Mouse (Mus musculus): ENCODE results near the gene Hspa1l.
"Not testable (repeated sequence)": the region's sequence is repeated elsewhere in the genome, so short reads cannot be mapped to it uniquely, and the experiment has no call there.

Hspa1l gene

DNA sequence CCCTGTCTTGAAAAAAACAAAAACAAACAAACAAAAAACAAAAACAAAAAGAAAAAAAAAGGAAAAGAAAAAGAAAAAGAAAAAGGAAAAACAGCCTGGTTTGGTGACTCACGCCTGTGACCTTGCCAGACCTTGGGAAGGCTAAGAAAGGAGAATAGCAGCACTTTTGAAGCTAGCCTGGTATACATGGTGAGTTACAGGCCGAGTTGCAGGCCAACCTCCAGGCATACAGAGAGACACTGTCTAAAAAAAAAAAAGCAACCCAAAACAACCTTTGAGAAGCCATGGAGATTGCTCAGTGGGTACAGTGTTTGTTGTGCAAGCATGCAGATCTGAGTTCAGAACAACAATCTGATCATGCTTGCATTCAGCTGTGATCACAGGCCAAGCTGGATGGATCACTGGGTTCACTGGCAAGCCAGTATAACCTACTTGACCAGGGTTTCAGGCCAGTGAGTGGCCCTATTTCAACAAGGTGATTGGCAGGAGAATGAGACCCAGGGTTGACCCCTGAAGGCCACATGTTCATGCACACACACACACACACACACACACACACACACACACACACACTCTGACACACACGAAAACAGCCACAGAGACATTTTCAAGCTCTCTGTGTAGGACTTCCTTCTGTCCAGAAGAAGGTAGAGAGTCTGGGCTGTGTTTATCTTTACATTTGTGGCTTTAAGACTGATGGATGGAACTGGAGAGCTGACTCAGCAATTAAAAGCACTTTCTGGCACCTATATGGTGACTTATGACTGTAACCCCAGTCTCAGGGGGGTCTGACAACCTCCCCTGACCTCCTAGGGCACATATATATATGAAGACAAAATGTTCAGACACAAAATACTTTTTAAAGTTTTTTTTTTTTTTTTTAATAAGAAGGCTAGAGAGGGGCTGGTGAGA is 3.3 kb downstream of the Hspa1l start:
- ATAC-seq (ENCODE audit: low TSS enrichment) = no peak

DNA sequence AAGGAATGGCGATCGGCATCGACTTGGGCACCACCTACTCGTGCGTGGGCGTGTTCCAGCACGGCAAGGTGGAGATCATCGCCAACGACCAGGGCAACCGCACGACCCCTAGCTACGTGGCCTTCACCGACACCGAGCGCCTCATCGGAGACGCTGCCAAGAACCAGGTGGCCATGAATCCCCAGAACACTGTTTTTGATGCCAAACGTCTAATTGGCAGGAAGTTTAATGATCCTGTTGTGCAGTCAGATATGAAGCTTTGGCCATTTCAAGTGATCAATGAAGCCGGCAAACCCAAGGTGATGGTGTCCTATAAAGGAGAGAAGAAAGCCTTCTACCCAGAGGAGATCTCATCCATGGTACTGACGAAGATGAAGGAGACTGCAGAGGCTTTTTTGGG is 4.5 kb downstream of the Hspa1l start:
- ATAC-seq (ENCODE audit: low TSS enrichment) = no peak

GRCm38 (mm10) chr17:34978239-34978638 is 5.7 kb downstream of the Hspa1l start:
- ATAC-seq (ENCODE audit: low TSS enrichment) = no peak

- no peak for ATAC-seq (ENCODE audit: low TSS enrichment)
Measured at GRCm38 (mm10) chr17:34979631-34980030, 7.1 kb downstream of the Hspa1l start.

DNA sequence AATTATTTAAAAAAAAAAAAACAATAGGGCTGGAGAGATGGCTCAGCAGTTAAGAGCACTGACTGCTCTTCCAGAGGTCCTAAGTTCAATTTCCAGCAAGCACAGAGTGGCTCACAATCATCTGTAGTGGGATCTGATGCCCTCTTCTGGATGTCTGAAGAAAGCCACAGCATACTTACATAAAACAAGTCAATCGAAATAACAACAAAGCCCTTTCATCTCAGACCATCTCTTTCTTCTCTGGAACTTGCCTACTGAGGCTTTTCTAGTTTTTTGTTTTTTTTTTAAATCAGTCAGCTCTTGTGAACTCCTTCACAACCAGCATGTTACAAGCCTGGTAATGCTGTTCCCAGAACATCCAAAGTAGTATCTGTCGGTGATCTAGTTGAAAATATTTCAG is 8.2 kb downstream of the Hspa1l start:
- peak; percentile 18; the same call in 1 of the 2 replicates for ATAC-seq (ENCODE audit: low TSS enrichment)

- ATAC-seq (ENCODE audit: low TSS enrichment) = peak; percentile 92
Measured at GRCm38 (mm10) chr17:34981690-34982180, 9.2 kb downstream of the Hspa1l start, which contains the start of gene Lsm2. Gene Lsm2 (plus strand): TSS chr17:34981862.

DNA sequence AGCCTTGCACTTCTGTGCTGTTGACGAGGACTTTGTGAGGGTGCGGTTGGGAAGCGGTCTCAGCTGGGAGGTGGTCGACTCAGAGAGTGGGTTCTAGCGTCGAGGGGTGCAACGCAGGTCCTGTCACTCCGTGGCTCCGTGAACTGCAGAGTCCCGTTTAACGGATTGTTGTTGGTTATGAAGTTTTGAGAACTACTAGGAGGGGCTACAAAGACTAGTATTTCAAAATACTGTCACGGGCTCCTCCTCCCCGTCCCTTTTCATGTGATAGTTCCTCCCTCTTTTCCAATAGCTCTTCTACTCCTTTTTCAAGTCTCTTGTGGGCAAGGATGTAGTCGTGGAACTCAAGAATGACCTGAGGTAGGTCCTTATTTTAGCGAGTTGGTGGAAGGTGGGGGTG is 9.8 kb downstream of the Hspa1l start:
- ATAC-seq (ENCODE audit: low TSS enrichment) = no peak

- ATAC-seq (ENCODE audit: low TSS enrichment) = no peak
Measured at GRCm38 (mm10) chr17:34984218-34984617, 11.7 kb downstream of the Hspa1l start.

DNA sequence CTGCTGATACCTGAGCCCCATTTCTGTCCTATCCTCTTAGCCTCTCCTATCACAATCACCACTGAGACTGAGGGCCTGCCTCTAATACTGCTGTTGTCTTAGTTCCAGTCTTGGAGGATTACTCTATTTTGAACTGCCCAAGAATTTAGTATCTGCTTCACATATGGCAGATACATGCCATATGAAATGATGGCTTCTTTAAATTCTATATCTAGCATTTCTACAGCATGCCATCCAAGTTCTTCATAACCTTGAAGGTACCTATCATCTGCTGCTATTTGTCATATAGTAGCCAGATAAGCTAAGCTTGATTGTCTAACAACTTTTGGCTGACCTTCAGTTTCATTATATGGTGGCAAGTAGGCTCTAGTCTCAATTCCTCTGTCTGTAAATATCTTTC is 22.2 kb downstream of the Hspa1l start:
- no peak for ATAC-seq (ENCODE audit: low TSS enrichment)

- ATAC-seq (ENCODE audit: low TSS enrichment) = not testable (repeated sequence)
Measured at GRCm38 (mm10) chr17:34995192-34995591, 22.7 kb downstream of the Hspa1l start.

DNA sequence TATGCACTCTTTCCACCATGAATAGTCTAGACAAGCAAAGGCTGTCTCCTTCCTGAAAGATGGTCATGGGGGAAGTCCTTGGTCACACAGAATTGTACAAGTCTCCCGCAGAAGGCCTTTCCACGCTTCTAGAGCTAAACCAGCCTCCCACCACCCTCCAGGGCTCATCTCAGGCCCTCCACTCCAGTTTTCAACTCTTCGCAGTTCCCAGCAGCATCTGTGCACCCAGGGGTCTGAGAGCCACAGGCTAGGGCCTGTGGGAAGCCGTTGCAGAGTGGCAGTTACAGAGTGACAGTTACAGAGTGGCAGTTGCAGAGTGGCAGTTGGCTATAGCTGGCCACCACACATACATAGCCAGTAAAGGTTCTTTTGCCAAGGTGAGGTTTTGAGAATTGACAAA is 23.4 kb downstream of the Hspa1l start:
- not testable (repeated sequence) for ATAC-seq (ENCODE audit: low TSS enrichment)

- ATAC-seq (ENCODE audit: low TSS enrichment) = no peak
Measured at GRCm38 (mm10) chr17:34996411-34997141, 24.1 kb downstream of the Hspa1l start.

GRCm38 (mm10) chr17:34997142-34997483 is 24.6 kb downstream of the Hspa1l start:
- ATAC-seq (ENCODE audit: low TSS enrichment) = no peak

DNA sequence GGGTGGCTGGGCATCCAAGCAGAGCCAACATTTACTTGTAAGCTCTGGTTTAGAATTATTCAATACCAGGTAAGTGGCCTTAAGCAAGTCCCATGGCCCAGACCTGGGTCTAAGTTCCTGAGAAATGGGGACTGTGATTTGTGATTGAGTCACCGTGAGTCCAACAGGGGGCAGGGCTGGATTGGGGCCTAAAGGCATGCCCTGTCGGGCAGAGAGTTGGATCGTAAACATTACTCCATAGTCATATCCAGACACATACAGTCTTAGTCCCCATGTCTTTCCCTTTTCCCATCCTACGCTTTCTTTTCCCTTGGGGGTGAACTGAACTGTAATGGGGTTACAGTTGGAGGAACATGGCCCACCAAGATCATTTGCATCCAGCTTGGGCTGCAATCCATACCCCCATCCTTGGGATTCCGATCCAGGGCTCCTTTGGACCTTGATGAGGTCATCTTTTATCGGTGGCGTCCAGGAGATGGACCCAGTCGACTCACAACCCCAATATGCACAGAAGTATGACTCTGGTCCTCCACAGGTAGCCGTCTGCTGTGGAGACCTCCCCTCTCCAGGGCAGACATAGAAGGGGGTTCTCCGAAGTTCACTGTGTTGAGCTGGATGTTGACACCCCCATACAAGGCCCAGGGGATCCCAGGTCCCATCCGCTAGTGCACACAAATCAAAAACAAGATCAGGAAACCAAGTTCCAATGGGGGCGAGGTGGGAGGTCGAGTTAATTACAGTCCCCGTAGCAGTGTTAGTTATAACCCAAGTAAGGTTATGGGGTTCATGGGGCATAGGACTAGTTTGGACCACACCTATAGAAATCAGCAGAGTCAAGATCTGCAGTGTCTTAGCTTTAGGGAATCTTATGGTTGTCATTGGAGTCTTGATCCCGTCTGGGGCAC is 26.3 kb downstream of the Hspa1l start:
- no peak for ATAC-seq (ENCODE audit: low TSS enrichment)

- ATAC-seq (ENCODE audit: low TSS enrichment) = not testable (repeated sequence)
Measured at GRCm38 (mm10) chr17:34999871-35000716, 27.6 kb downstream of the Hspa1l start.

GRCm38 (mm10) chr17:35000717-35001451 is 28.4 kb downstream of the Hspa1l start, which contains the start of gene Vars:
Gene Vars (plus strand): TSS chr17:35000987.
- peak; percentile 76 for ATAC-seq (ENCODE audit: low TSS enrichment)

DNA sequence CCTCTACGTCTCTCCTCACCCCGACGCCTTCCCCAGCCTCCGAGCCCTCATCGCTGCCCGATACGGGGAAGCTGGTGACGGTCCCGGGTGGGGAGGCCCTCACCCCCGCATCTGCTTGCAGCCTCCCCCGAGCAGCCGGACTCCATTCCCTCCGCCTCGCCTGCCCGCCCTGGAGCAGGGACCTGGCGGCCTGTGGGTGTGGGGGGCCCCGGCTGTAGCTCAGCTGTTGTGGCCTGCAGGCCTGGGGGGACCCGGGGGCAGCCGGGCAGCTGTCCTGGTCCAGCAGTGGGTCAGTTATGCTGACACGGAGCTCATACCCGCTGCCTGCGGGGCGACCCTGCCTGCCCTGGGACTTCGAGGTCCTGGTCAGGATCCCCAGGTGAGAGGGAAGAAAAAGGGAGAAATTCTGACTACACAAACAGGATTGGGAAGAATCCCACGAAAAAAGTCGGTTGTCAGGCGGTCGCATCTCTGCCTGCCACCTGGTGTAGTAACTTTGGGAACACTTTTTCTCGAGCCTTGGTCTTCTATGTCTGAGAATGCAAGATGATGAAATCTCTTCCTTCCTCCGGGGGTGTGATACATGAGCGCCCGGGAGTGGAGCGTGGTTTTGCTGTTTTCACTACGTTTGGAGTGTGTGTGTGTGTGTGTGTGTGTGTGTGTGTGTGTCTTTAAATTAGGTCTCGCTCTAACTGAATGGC is 29.1 kb downstream of the Hspa1l start:
- peak; percentile 45; the same call in 1 of the 2 replicates for ATAC-seq (ENCODE audit: low TSS enrichment)

- ATAC-seq (ENCODE audit: low TSS enrichment) = no peak
Measured at GRCm38 (mm10) chr17:35002153-35002865, 29.8 kb downstream of the Hspa1l start.
